Mouse (Mus musculus): ENCODE results near the gene Shb.

The Shb gene

DNA sequence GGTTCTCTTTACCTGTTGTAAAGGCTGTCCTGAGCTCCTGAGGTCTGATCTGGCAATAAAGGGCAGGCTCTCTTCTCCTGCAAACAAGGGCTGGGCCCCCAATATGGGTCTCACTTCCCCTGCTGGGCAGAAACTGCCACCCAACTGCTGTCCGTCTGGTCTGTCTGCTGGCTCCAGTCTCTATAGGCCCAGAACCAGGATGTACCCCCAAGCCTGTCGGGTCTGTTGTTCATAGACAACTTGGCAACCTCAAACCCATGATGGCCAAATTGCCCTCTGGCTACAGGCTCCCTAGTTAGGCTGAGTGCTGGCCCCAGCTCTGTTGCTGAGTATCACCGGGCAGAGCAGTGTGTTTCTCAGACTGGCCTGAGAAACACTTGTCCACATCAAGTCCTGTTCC is 100.5 kb downstream of the Shb start:
- in situ Hi-C loops (cut with MboI; ENCODE audit: unreplicated experiment in 2 of 2): loop anchor here in 1 of 2 experiments (5.0 kb wide), 1 partner anchor 95 kb away; no protein-coding TSS in a partner anchor

- in situ Hi-C loops (cut with MboI; ENCODE audit: unreplicated experiment in 2 of 2): loop anchor here in 1 of 2 experiments (5.0 kb wide), 1 partner anchor 96 kb away; no protein-coding TSS in a partner anchor
Observed at GRCm38 (mm10) chr4:45431316-45431715, 101.0 kb downstream of the Shb start.

DNA sequence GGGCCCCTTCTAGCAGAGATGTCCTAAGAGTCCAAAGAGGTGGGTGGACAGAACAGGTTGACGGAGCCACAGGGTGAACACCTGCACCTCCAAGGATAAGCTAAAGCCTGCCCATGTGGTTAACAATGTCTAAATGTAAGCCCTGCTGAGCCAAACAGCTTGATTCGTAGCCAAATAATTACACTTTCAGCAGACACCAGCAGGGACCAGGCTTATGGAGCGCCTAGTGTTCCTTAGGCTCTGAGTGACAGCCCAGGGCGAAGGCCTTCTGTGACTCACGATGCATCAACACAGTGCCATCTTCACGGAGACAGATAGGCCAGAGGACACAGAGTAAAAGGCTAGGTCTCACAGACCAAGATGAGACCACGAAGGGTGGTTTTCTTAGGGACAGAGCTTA is 102.8 kb downstream of the Shb start:
- in situ Hi-C loops (cut with MboI; ENCODE audit: unreplicated experiment in 2 of 2): loop anchor here in 1 of 2 experiments (5.0 kb wide), 2 partner anchors 88 to 183 kb away; no protein-coding TSS in a partner anchor

DNA sequence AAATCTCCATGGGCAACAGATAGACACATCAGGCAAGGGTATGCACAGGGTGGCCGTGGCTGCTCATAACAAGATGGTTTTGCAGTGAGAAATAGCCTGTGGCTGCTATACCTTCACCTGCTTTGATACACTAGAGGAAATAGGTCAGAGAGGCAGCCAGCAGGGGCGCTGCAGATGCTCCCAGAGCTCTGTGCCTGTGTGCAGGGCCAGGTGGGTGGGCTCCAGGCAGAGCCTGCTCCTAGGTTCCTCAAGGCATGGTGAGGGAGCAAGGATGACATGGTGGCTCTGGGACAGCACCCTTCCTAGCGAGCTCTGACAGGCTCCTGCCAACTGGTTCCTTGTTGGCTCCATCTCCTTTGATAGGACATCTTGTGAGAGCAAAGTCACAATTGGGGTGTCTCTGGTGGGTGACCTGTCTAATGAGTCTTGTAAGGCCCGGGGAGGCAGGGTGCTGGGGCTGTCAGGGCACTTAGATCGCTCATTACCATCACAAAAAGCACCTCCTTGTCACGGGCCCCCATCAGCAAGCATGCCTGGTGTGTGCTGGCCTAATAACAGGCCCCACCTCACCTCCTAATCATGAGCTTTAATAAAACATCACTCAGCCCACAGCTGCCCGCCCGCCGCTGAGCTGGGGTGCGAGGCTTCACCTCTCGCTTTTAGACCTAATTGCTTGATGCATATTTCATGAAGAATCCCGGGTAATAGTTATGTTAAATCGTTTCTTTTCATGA is 105.4 kb downstream of the Shb start:
- in situ Hi-C loops (cut with MboI; ENCODE audit: unreplicated experiment in 2 of 2): loop anchor here in 1 of 2 experiments (5.0 kb wide), 2 partner anchors 90 to 185 kb away; no protein-coding TSS in a partner anchor

DNA sequence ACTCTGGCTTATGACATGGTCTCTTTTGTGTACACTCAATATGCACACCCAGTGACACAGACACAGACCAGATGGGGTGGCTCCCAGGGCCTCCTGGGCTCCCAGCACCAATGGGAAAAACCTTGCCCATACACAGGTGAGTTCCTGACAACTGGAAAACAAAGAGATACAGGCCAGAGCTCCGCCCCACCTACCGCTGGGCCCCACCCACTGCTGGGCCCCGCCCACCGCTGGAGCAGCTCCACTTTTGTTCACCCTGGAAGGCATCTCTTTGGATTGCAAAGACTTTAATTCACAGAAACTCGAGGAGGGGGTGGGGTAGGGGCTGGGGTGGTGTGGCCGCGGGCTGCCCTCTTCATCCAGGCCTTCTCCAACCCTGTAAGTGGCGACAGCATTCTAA is 108.9 kb downstream of the Shb start:
- in situ Hi-C loops (cut with MboI; ENCODE audit: unreplicated experiment in 2 of 2): no loop called here

GRCm38 (mm10) chr4:45422640-45423039 is 109.6 kb downstream of the Shb start:
- in situ Hi-C loops (cut with MboI; ENCODE audit: unreplicated experiment in 2 of 2): no loop called here

DNA sequence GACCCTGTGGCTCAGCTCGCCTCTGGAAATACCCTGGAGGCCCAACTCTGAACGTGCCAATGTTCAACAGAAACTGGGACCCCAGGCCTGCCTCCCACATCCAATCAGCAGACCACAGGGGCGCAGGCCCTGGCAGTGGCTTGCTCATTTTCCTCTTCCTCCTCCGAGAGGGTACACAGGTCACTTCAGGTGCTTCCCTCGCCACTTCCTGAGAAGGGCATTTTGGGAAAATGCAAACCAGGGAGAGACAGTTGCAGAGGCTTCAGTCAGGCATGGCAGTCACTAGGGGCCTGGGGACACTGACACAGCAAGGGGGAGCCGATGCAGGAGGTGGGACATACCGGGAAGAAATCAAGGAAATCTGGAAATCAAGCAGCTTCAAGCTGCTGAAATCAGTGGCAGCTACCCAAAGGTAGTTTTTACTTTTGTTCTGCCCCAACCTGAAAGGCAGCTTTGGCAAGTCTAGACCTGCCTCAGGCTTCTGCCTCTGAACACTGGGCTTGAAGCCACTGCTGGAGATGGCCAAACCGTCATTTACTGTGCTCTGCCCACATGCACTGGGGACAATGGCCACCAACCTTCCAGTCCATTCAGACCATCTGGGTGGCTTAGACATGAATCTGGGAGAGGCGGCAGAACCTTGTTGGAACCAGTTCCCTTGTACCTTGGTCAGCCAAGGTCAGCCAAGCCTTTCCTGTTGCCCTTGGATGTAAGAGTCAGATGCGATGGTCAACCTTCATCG is 110.6 kb downstream of the Shb start:
- in situ Hi-C loops (cut with MboI; ENCODE audit: unreplicated experiment in 2 of 2): no loop called here

DNA sequence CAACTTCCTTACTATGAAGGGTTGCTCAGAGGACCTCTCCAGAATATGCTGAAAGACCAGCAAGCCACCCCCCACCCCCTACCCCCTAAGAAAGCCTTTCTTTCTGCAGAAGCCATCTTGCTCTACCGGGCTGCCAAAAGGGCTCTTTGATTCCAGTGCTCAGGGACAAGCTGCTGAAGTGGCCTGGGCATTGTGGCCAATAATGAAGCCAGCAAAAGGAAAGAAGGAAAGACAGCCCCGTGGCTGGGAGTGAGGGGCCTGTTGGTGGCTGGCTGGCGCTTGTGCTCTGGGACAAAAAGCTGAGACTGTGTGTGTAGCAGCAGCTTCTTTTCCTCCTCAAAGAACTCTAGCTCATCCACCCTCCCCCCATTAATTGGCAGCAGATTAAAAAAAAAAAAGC is 111.5 kb downstream of the Shb start:
- in situ Hi-C loops (cut with MboI; ENCODE audit: unreplicated experiment in 2 of 2): no loop called here

- in situ Hi-C loops (cut with MboI; ENCODE audit: unreplicated experiment in 2 of 2): loop anchor here (5.0 to 10.0 kb wide), 6 partner anchors 116 to 436 kb away; partner anchors contain the start of genes Tomm5 (in 2 of the 2) and Shb (in 1 of the 2)
Observed at GRCm38 (mm10) chr4:45419051-45419450, 113.2 kb downstream of the Shb start.

DNA sequence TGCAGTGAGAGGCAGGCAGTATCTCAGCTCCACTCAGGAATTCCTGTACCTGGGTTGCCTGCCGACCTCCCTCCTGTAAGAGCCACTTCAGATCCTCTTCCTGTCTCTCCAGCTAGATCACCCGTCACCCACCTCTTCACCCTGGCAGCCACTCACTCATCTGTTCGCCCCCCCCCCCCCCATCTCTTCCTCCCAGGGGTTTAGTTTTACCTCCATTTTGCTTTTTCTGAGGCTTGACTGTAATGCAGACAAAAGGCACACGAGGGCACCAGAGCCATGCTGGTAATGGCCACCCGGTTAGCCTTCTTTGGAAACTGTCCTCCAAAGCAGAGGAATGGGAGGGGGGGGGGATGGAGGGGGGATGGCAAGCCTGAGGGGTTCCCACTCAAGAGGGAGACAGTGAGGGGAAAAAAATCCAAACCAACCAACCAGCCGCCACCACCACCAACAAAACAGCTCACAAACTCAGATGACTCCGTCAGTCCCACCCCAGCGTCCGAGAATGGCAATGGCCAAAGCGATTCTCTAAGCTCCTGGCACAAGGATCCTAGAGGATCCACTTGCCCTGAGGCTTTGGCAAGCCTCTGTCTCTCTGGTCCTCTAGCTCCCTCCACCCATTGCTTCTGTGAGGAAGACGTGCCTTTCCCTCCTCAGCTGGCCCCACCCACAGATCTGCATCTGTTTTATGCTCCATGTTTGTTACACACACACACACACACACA is 113.9 kb downstream of the Shb start:
- in situ Hi-C loops (cut with MboI; ENCODE audit: unreplicated experiment in 2 of 2): loop anchor here (5.0 to 10.0 kb wide), 6 partner anchors 116 to 436 kb away; partner anchors contain the start of genes Tomm5 (in 2 of the 2) and Shb (in 1 of the 2)

- in situ Hi-C loops (cut with MboI; ENCODE audit: unreplicated experiment in 2 of 2): loop anchor here (5.0 to 10.0 kb wide), 6 partner anchors 118 to 438 kb away; partner anchors contain the start of genes Tomm5 (in 2 of the 2) and Shb (in 1 of the 2)
Observed at GRCm38 (mm10) chr4:45416314-45416713, 116.0 kb downstream of the Shb start.

DNA sequence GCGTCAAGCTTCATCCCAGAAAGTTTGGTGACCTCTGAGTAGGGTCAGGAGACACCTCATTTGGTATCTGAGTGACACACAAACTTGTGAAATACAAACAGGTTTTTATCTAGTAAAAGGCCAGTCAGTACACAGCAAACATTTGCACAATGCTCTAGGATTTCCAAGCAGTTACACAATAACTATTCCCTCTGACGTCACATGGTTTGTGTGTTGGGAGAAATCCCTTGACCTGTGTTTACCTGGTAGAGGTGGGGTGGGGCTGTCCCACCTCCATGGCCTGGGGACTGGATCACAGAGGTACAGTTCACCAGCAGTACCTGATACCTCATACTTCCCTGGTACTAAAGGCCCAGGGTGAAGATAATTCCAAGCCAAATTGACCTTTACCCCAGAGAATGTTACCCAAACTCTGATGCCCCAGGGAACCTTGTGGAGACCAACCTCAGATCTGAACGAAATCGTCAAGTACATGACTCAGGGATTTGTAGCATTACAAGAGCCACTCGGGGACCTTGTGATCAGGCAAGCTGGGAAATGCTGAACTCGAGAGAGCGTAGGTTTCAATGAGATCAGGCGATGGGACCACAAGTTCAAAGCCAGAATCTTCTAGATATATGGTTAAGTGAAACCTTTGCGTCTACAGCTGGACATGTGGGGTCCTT is 118.5 kb downstream of the Shb start:
- in situ Hi-C loops (cut with MboI; ENCODE audit: unreplicated experiment in 2 of 2): loop anchor here (10.0 kb wide), 4 partner anchors 121 to 441 kb away; partner anchors contain the start of genes Tomm5 (in 2 of the 2) and Shb (in 1 of the 2)

GRCm38 (mm10) chr4:45412433-45413192 is 119.7 kb downstream of the Shb start:
- in situ Hi-C loops (cut with MboI; ENCODE audit: unreplicated experiment in 2 of 2): loop anchor here (10.0 kb wide), 4 partner anchors 122 to 442 kb away; partner anchors contain the start of genes Tomm5 (in 2 of the 2) and Shb (in 1 of the 2)

- in situ Hi-C loops (cut with MboI; ENCODE audit: unreplicated experiment in 2 of 2): loop anchor here (10.0 kb wide), 4 partner anchors 124 to 444 kb away; partner anchors contain the start of genes Tomm5 (in 2 of the 2) and Shb (in 1 of the 2)
Observed at GRCm38 (mm10) chr4:45411181-45411790, 121.0 kb downstream of the Shb start.

- in situ Hi-C loops (cut with MboI; ENCODE audit: unreplicated experiment in 2 of 2): loop anchor here (5.0 to 10.0 kb wide), 2 partner anchors 64 to 383 kb away; partner anchors contain the start of genes Dcaf10 (in 1 of the 2) and Exosc3 (in 1 of the 2)
Observed at GRCm38 (mm10) chr4:45409270-45409669, 123.0 kb downstream of the Shb start.

GRCm38 (mm10) chr4:45408427-45409132 is 123.7 kb downstream of the Shb start, which contains the start of gene Slc25a51:
Slc25a51 (minus strand) TSS chr4:45408766.
- in situ Hi-C loops (cut with MboI; ENCODE audit: unreplicated experiment in 2 of 2): loop anchor here (5.0 to 10.0 kb wide), 2 partner anchors 64 to 384 kb away; partner anchors contain the start of genes Dcaf10 (in 1 of the 2) and Exosc3 (in 1 of the 2)

- in situ Hi-C loops (cut with MboI; ENCODE audit: unreplicated experiment in 2 of 2): loop anchor here (5.0 to 10.0 kb wide), 2 partner anchors 63 to 384 kb away; partner anchors contain the start of genes Dcaf10 (in 1 of the 2) and Exosc3 (in 1 of the 2)
Observed at GRCm38 (mm10) chr4:45407703-45408334, 124.5 kb downstream of the Shb start.
